Mouse (Mus musculus) limb, embryonic 15.5 days (tissue): ENCODE data around the gene Kif14. TPM values are rescaled to one million over a fixed set of nuclear protein-coding genes. Genes with fewer than 3 reads are reported as not detected.
A peak's percentile ranks its signal among the peaks of the same experiment; 100 is the strongest.
"Not testable (repeated sequence)": the region's sequence is repeated elsewhere in the genome, so short reads cannot be mapped to it uniquely, and the experiment has no call there.

ENCODE experiments used
- ATAC-seq: fragments of 200-750 bp; cut with Nextera tagmentation; 2 replicates; pipeline ENCODE4 v1.8.0; 2017; ENCODE audit warnings: low read depth, moderate TSS enrichment; ENCODE audit not compliant: insufficient number of reproducible peaks, low FRiP score, low TSS enrichment
- H3K27ac ChIP-seq: fragments of 300-500 bp; sonication (generic); 2 replicates; pipeline ENCODE4 v1.5.1; 2015; ENCODE audit warnings: moderate library complexity, mild to moderate bottlenecking, inconsistent platforms
- H3K27me3 ChIP-seq: fragments of 300-500 bp; sonication (generic); 2 replicates; pipeline ENCODE4 v1.6.1; 2015; ENCODE audit warnings: inconsistent platforms
- H3K36me3 ChIP-seq: fragments of 300-500 bp; sonication (generic); 2 replicates; pipeline ENCODE4 v1.6.1; 2015; ENCODE audit warnings: inconsistent platforms
- H3K4me1 ChIP-seq: fragments of 300-500 bp; sonication (generic); 2 replicates; pipeline ENCODE4 v1.6.1; 2015; ENCODE audit warnings: inconsistent platforms
- H3K4me2 ChIP-seq: fragments of 300-500 bp; sonication (generic); 2 replicates; pipeline ENCODE4 v1.6.1; 2015; ENCODE audit warnings: mild to moderate bottlenecking, inconsistent platforms
- H3K4me3 ChIP-seq: fragments of 300-500 bp; sonication (generic); 2 replicates; pipeline ENCODE4 v1.5.1; 2015; ENCODE audit warnings: mild to moderate bottlenecking, inconsistent platforms
- H3K9ac ChIP-seq: fragments of 300-500 bp; sonication (generic); 2 replicates; pipeline ENCODE4 v1.6.1; 2015; ENCODE audit warnings: inconsistent platforms
- H3K9me3 ChIP-seq: fragments of 300-500 bp; sonication (generic); 2 replicates; pipeline ENCODE4 v1.6.1; 2016; ENCODE audit warnings: inconsistent platforms
- WGBS: fragments of 180-500 bp; shearing (Covaris S2); methylation state at CpG from one replicate; pipeline ENCODE4 v1.1.7; 2015; 5-methylcytosine and 5-hydroxymethylcytosine counted together
- polyA plus RNA-seq: library from polyadenylated mRNA; unstranded; fragments of >200 nt; fragmentation: Nextera tagmentation; extraction: Ambion mirVana; gene quantifications from 2 replicates; pipeline ENCODE4 v1.2.1, GENCODE M21; 2015

The Kif14 gene
- polyA plus RNA-seq, 1 experiment from 2014 or later = 4.8 TPM

GRCm38 (mm10) chr1:136538247-136538646 lies 72.1 kb downstream of the Kif14 start:
- no peak overlapping the region for H3K9ac ChIP-seq
- no peak overlapping the region for H3K27ac ChIP-seq
- WGBS = 83% methylated on average over 4 of the region's 4 CpGs
- H3K4me3 ChIP-seq = no peak overlapping the region
- no peak overlapping the region for H3K4me2 ChIP-seq
- H3K27me3 ChIP-seq = no peaks in the 10 kb centered on the region; the same call in 1 of the 2 replicates
- no peaks in the 10 kb centered on the region for H3K9me3 ChIP-seq
- ATAC-seq = no peak
- H3K4me1 ChIP-seq = peaks cover 16% of the 10 kb centered on the region
- no peaks in the 10 kb centered on the region for H3K36me3 ChIP-seq

GRCm38 (mm10) chr1:136540407-136540895 lies 74.3 kb downstream of the Kif14 start:
- Histone ChIP-seq H3K4me3 (no peak overlapping the region), H3K9ac (no peak overlapping the region), H3K4me2 (no peak overlapping the region), H3K4me1 (peaks cover 19% of the 10 kb centered on the region), H3K27ac (peak overlapping the region; percentile 59), H3K27me3 (no peaks in the 10 kb centered on the region; the same call in 1 of the 2 replicates), H3K36me3 (no peaks in the 10 kb centered on the region), H3K9me3 (no peaks in the 10 kb centered on the region)
- ATAC-seq = no peak
- 23% methylated on average over 9 of the region's 9 CpGs for WGBS

- no peaks in the 10 kb centered on the region; the same call in 1 of the 2 replicates for H3K27me3 ChIP-seq
- H3K9me3 ChIP-seq = no peaks in the 10 kb centered on the region
- no peak overlapping the region for H3K4me2 ChIP-seq
- ATAC-seq = no peak
- WGBS = 63% methylated on average over 12 of the region's 12 CpGs
- H3K9ac ChIP-seq = no peak overlapping the region
- H3K4me3 ChIP-seq = no peak overlapping the region
- H3K27ac ChIP-seq = no peak overlapping the region
- peaks cover 19% of the 10 kb centered on the region for H3K4me1 ChIP-seq
- no peaks in the 10 kb centered on the region for H3K36me3 ChIP-seq
These were observed 75.7 kb downstream of the Kif14 start for GRCm38 (mm10) chr1:136541618-136542376.

- Histone ChIP-seq H3K9ac (no peak overlapping the region), H3K4me2 (no peak overlapping the region), H3K36me3 (no peaks in the 10 kb centered on the region), H3K9me3 (no peaks in the 10 kb centered on the region), H3K4me3 (no peak overlapping the region), H3K27me3 (no peaks in the 10 kb centered on the region; the same call in 1 of the 2 replicates), H3K4me1 (peaks cover 19% of the 10 kb centered on the region), H3K27ac (no peak overlapping the region)
- ATAC-seq = no peak
- 51% methylated on average over 7 of the region's 7 CpGs for WGBS
These were observed 77.8 kb downstream of the Kif14 start for GRCm38 (mm10) chr1:136543920-136544319.

- H3K9me3 ChIP-seq = no peaks in the 10 kb centered on the region
- no peaks in the 10 kb centered on the region for H3K36me3 ChIP-seq
- ATAC-seq = no peak
- WGBS = 89% methylated on average over 2 of the region's 2 CpGs
- no peak overlapping the region for H3K4me3 ChIP-seq
- no peak overlapping the region for H3K9ac ChIP-seq
- H3K27me3 ChIP-seq = no peaks in the 10 kb centered on the region
- no peak overlapping the region for H3K27ac ChIP-seq
- 0 out of 2 replicates have a peak, but pooled peaks cover 3% of the 10 kb centered on the region for H3K4me1 ChIP-seq
- no peak overlapping the region for H3K4me2 ChIP-seq
These were observed 80.9 kb downstream of the Kif14 start for GRCm38 (mm10) chr1:136547068-136547467.

GRCm38 (mm10) chr1:136550285-136550684 lies 84.1 kb downstream of the Kif14 start:
- H3K27ac ChIP-seq = no peak overlapping the region
- WGBS = 93% methylated on average over 6 of the region's 6 CpGs
- H3K9me3 ChIP-seq = no peaks in the 10 kb centered on the region
- ATAC-seq = no peak
- H3K27me3 ChIP-seq = no peaks in the 10 kb centered on the region
- H3K9ac ChIP-seq = no peak overlapping the region
- H3K4me2 ChIP-seq = no peak overlapping the region
- no peaks in the 10 kb centered on the region for H3K4me1 ChIP-seq
- no peak overlapping the region for H3K4me3 ChIP-seq
- H3K36me3 ChIP-seq = no peaks in the 10 kb centered on the region

- H3K27ac ChIP-seq = no peak overlapping the region
- WGBS = 21% methylated on average over 16 of the region's 16 CpGs
- H3K4me1 ChIP-seq = peaks cover 6% of the 10 kb centered on the region
- H3K9ac ChIP-seq = no peak overlapping the region
- H3K4me3 ChIP-seq = no peak overlapping the region
- no peaks in the 10 kb centered on the region for H3K36me3 ChIP-seq
- no peaks in the 10 kb centered on the region for H3K27me3 ChIP-seq
- no peak for ATAC-seq
- H3K4me2 ChIP-seq = no peak overlapping the region
- no peaks in the 10 kb centered on the region for H3K9me3 ChIP-seq
These were observed 84.9 kb downstream of the Kif14 start for GRCm38 (mm10) chr1:136550851-136551540.

- Histone ChIP-seq H3K4me1 (peaks cover 11% of the 10 kb centered on the region), H3K9me3 (no peaks in the 10 kb centered on the region), H3K27me3 (no peaks in the 10 kb centered on the region), H3K4me2 (no peak overlapping the region), H3K36me3 (no peaks in the 10 kb centered on the region), H3K4me3 (no peak overlapping the region), H3K27ac (no peak overlapping the region), H3K9ac (no peak overlapping the region)
- no peak for ATAC-seq
- 85% methylated on average over 3 of the region's 3 CpGs for WGBS
These were observed 88.5 kb downstream of the Kif14 start for GRCm38 (mm10) chr1:136554686-136555085.

GRCm38 (mm10) chr1:136555892-136556291 lies 89.7 kb downstream of the Kif14 start:
- Histone ChIP-seq H3K9me3 (no peaks in the 10 kb centered on the region), H3K36me3 (no peaks in the 10 kb centered on the region), H3K4me2 (peak overlapping the region; percentile 20; the same call in 1 of the 2 replicates), H3K4me3 (no peak overlapping the region), H3K27ac (peak overlapping the region; percentile 59), H3K4me1 (peaks cover 14% of the 10 kb centered on the region), H3K9ac (no peak overlapping the region), H3K27me3 (no peaks in the 10 kb centered on the region)
- 15% methylated on average over 7 of the region's 7 CpGs for WGBS
- ATAC-seq = no peak

- not testable (repeated sequence) for H3K27me3 ChIP-seq, H3K36me3 ChIP-seq, H3K9me3 ChIP-seq, H3K27ac ChIP-seq, H3K9ac ChIP-seq, H3K4me3 ChIP-seq, H3K4me2 ChIP-seq, ATAC-seq
- WGBS = 94% methylated on average over 2 of the region's 2 CpGs
- peaks cover 14% of the 10 kb centered on the region for H3K4me1 ChIP-seq
These were observed 90.5 kb downstream of the Kif14 start for GRCm38 (mm10) chr1:136556643-136557042.

GRCm38 (mm10) chr1:136557436-136557835 lies 91.3 kb downstream of the Kif14 start:
- Histone ChIP-seq H3K36me3 (no peaks in the 10 kb centered on the region), H3K9ac (no peak overlapping the region), H3K27ac (no peak overlapping the region), H3K27me3 (no peaks in the 10 kb centered on the region), H3K9me3 (no peaks in the 10 kb centered on the region), H3K4me1 (peaks cover 14% of the 10 kb centered on the region), H3K4me3 (no peak overlapping the region), H3K4me2 (no peak overlapping the region)
- 90% methylated on average over 12 of the region's 12 CpGs for WGBS
- no peak for ATAC-seq

GRCm38 (mm10) chr1:136558762-136559161 lies 92.6 kb downstream of the Kif14 start:
- no peak overlapping the region for H3K27ac ChIP-seq
- H3K9ac ChIP-seq = no peak overlapping the region
- H3K27me3 ChIP-seq = no peaks in the 10 kb centered on the region
- H3K9me3 ChIP-seq = no peaks in the 10 kb centered on the region
- H3K4me1 ChIP-seq = peaks cover 14% of the 10 kb centered on the region
- no peaks in the 10 kb centered on the region for H3K36me3 ChIP-seq
- no peak overlapping the region for H3K4me3 ChIP-seq
- no peak overlapping the region for H3K4me2 ChIP-seq
- no peak for ATAC-seq
- 51% methylated on average over 5 of the region's 5 CpGs for WGBS
